Mouse (Mus musculus) midbrain, embryonic 10.5 days (tissue): ENCODE data around the gene Fst. TPM values are rescaled to one million over a fixed set of nuclear protein-coding genes. Genes with fewer than 3 reads are reported as not detected.
A peak's percentile ranks its signal among the peaks of the same experiment; 100 is the strongest.

Experiments
- DNase-seq: peaks from one replicate; pipeline ENCODE4 v3.0.0-alpha.2; 2017; ENCODE audit warnings: low spot score
- H3K27ac ChIP-seq: fragments of 300-500 bp; sonication (generic); replicated peaks from 2 replicates; pipeline ENCODE4 v1.5.1; 2016; ENCODE audit warnings: mild to moderate bottlenecking
- H3K27me3 ChIP-seq: fragments of 300-500 bp; sonication (generic); 2 replicates; pipeline ENCODE4 v1.6.1; 2016; ENCODE audit warnings: low read depth, mild to moderate bottlenecking; ENCODE audit not compliant: poor library complexity, severe bottlenecking
- H3K36me3 ChIP-seq: fragments of 300-500 bp; sonication (generic); 2 replicates; pipeline ENCODE4 v1.6.1; 2016; ENCODE audit warnings: mild to moderate bottlenecking, moderate library complexity
- H3K4me1 ChIP-seq: fragments of 300-500 bp; sonication (generic); 2 replicates; pipeline ENCODE4 v1.6.1; 2016
- H3K4me3 ChIP-seq: fragments of 300-500 bp; sonication (generic); 2 replicates; pipeline ENCODE4 v1.5.1; 2016; ENCODE audit warnings: mild to moderate bottlenecking, moderate library complexity
- H3K9me3 ChIP-seq: fragments of 300-500 bp; sonication (generic); replicated peaks from 2 replicates; pipeline ENCODE4 v1.6.1; 2016; ENCODE audit warnings: mild to moderate bottlenecking
- WGBS: fragments of 180-500 bp; shearing (Covaris S2); methylation state at CpG from one replicate; pipeline ENCODE4 v1.1.7; 2016; 5-methylcytosine and 5-hydroxymethylcytosine counted together
- polyA plus RNA-seq: library from polyadenylated mRNA; unstranded; fragments of >200 nt; fragmentation: Nextera tagmentation; extraction: Ambion mirVana; gene quantifications from 2 replicates; pipeline ENCODE4 v1.2.1, GENCODE M21; 2016

Gene Fst
- 40.5 and 43.1 TPM in 2 replicates for polyA plus RNA-seq

DNA sequence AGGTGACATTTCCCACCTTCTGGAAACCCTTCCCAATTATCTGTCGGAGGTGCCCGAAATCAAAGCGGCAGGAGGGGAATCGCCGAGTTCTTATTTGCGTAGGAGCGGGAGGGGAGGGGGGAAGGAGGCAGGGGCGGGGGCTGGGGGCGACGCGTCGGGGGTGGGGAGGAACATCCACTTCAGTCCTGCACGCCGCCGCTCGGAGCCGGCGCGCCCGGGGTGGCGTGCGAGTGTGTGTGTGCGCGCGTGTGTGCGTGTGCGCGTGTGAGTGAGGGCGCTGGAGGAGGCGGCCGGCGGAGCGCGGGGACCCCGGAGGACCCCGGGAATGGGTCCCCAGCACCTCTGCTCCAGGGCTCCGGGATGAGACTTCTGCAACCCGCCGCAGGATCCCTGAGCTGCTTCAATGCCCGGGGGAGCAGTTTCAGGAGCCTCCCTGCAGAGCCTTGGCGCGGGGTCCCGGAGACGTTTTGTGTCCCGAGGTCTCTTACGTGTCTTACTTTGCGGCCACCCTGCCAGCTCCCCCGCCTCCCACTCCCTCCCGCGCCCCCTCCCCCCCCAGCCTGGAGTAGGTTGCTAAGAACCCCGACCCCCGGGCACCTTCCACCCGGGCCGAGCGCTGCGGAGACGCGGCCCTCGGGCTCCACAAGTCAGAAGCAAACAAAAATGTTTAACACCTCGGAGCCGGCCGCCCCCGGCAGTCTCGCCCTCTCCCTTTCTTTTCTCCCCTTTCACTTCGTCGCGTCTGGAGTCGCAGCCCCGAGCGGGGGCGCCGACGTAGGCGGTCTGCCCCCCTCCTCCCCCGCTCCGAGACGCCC, at the start of gene Fst:
Fst (minus strand) TSS at position 66 of the 815 bp plus-strand sequence.
- Histone ChIP-seq H3K4me3 (peak within 1 kb of the TSS; percentile 80), H3K27me3 (peaks cover 47% of the 10 kb centered on the region), H3K27ac (peak within 1 kb of the TSS; percentile 95), H3K4me1 (peaks cover 41% of the 10 kb centered on the region), H3K9me3 (no peaks in the 10 kb centered on the region), H3K36me3 (peaks cover 16% of the 10 kb centered on the region)
- under 1% methylated on average over 75 of the region's 77 CpGs for WGBS
- DNase-seq, result peak; percentile 81

DNA sequence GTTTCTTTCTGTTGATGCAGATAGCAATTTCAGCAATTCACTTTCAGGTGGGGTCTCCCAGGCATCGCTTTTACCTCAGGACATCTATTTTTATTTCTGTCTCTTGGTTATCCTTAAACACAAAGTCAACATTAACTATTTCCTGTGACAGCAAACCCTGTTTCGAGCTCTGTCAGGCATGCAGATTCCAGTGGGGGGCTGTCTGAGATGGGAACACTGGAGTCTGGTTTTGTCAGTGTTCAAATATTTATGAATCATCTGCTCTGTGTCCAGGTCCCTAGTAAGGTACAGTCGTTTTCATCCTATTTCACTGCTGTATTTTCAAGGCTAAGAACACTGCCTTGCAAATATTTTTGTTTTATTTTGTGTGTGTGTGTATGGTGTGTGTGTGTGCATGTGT, 35.1 kb upstream of the Fst start:
- no peak for DNase-seq
- 81% methylated on average over 3 of the region's 3 CpGs for WGBS

DNA sequence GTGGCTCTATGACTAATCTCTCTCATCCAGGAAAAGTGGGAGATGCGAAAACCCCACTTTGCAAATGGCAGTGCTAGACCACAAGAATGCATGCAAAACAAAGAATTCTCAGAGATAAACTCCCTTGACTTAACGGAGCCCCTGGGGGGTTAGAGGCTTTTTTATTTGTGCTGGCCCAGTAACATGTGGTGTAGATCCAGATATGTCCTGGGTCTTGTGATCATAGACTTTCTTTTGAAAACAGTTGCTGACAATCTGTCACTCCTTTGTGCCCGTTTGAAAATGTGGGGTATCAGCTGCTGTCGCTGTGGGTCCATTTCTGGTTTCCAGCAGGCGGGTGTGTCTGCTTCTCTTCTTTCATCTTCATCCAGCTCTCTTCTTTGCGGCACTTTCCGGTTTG, 29.4 kb upstream of the Fst start:
- no peak overlapping the region for H3K27ac ChIP-seq
- no peak overlapping the region for H3K4me3 ChIP-seq
- no peaks in the 10 kb centered on the region for H3K27me3 ChIP-seq
- WGBS, result 78% methylated on average over 7 of the region's 7 CpGs
- H3K4me1 ChIP-seq, result no peaks in the 10 kb centered on the region
- DNase-seq, result no peak
- no peaks in the 10 kb centered on the region for H3K9me3 ChIP-seq
- no peaks in the 10 kb centered on the region for H3K36me3 ChIP-seq

More for the DNA sequence above, 35.1 kb upstream of the Fst start:
- no peaks in the 10 kb centered on the region for H3K9me3 ChIP-seq
- no peak overlapping the region for H3K4me3 ChIP-seq
- no peaks in the 10 kb centered on the region for H3K27me3 ChIP-seq
- H3K27ac ChIP-seq, result no peak overlapping the region
- H3K36me3 ChIP-seq, result no peaks in the 10 kb centered on the region
- no peaks in the 10 kb centered on the region for H3K4me1 ChIP-seq

DNA sequence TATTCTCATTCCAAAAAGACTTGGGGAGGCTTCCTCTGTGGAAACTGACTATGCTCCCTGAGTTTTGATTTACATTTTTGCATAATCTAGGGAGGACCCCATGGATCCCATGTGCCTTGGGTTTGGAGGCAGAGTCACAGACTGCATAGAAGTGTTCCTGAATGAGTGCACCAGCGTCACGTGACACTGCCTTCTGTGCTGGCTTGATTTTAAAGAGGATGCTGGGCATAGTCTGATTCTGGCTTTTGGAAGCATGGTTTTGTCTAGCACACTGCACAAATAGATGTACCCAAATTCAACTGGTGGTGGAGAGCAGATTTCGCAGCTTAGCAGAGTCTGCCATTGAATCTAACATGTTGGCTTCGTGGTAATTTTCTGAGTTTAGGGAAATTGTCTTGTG, 19.6 kb upstream of the Fst start:
- no peak for DNase-seq
- Histone ChIP-seq H3K4me3 (no peak overlapping the region), H3K27ac (no peak overlapping the region), H3K27me3 (no peaks in the 10 kb centered on the region), H3K9me3 (peaks cover 10% of the 10 kb centered on the region), H3K36me3 (no peaks in the 10 kb centered on the region), H3K4me1 (0 out of 2 replicates have a peak, but pooled peaks cover 3% of the 10 kb centered on the region)
- WGBS, result 91% methylated on average over 4 of the region's 4 CpGs

DNA sequence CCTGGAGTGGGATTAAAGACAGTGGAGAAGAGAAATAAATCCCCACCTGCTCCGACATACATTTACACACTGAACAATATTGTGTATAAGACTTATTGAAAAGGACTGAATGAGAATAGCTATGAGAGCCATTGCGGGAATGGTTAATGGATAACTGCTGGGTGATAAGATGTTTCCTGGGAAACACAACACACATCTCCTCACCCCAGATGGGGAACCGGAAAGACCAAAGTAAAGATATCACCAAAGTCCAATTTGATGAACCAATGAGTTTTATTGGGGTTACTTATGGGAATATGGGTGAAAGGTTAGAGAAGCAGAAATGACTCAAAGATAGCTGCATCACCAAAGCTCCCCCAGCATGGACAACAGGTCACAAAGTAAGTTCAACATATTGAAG, 11.2 kb upstream of the Fst start:
- H3K36me3 ChIP-seq, result no peaks in the 10 kb centered on the region
- WGBS, result 93% methylated on average over 3 of the region's 3 CpGs
- no peak for DNase-seq
- no peaks in the 10 kb centered on the region for H3K27me3 ChIP-seq
- no peak overlapping the region for H3K27ac ChIP-seq
- H3K4me1 ChIP-seq, result no peaks in the 10 kb centered on the region
- H3K4me3 ChIP-seq, result no peak overlapping the region
- no peaks in the 10 kb centered on the region for H3K9me3 ChIP-seq

DNA sequence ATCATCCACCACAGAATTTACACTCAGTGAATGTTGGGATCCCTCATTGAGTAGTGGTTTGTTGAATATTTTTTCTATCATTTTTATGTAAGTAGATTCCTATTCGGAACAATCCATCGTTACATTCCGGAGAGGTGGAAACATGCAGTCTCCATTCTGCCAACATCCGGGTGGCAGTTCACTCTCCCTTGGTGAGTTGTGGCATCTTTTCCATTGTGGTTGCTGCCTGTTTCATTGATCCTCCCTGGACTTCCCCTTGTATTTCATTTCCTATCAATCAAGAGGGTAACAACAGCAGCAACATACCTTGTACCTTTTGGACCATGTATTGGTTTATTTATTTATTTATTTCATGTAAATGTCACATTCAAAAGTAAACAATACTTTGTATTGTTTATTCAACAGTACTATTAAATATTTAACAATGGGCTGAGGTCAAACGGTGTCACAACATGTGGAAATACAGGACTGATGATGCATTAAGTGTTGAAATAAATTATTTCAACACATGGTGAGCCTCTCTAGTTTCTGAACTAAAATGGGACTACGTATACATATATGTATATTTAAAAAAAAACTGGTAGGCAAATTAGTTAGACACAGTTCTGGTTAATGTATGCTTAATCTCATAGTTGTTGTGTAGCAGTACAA, 7.6 kb upstream of the Fst start:
- no peak for DNase-seq
- Histone ChIP-seq H3K4me1 (no peaks in the 10 kb centered on the region), H3K9me3 (no peaks in the 10 kb centered on the region), H3K36me3 (no peaks in the 10 kb centered on the region), H3K4me3 (no peak overlapping the region), H3K27ac (no peak overlapping the region), H3K27me3 (no peaks in the 10 kb centered on the region; the same call in 1 of the 2 replicates)
- 95% methylated on average over 6 of the region's 6 CpGs for WGBS

DNA sequence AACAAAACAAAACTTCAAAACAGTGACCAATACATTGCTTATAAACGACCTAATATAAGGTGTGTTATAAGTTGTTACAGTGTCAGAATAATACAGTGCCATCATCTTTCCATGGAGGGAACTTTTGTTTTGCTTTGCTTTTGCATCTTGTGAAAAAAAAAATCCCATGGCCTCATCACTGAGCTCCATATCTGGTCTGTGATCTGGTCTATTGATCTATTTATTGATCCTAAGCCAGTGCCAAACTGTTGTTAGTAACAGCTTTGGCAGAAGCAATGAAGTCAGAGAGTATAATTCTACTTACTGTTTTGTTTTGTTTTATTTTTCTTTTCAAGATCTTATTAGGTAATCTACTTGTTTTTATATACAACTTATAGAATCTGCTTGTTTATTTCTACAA, 6.6 kb upstream of the Fst start:
- H3K4me3 ChIP-seq, result no peak overlapping the region
- no peak overlapping the region for H3K27ac ChIP-seq
- 69% methylated on average over 1 of the region's 1 CpGs for WGBS
- peaks cover 7% of the 10 kb centered on the region for H3K4me1 ChIP-seq
- no peak for DNase-seq
- no peaks in the 10 kb centered on the region for H3K9me3 ChIP-seq
- no peaks in the 10 kb centered on the region for H3K36me3 ChIP-seq
- no peaks in the 10 kb centered on the region; the same call in 1 of the 2 replicates for H3K27me3 ChIP-seq

DNA sequence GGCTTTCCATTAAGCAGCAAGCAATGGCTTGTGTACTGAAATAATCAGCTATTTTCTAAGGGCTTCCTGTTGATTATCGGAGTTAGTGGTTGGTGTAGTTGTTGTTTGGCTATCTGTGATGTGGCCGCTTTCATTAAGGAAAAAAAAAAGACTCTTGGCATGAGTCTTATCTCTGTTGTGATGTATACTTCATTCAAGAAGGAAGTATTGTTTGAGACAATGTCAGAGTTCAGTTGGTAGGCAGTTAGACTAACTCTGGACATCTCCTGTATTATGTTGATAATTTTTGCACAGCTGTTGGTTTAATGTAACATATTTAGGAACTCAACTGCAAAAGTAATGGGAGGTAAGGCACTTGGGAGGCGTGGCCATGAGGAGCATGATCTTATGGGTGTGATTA, 6.1 kb upstream of the Fst start:
- Histone ChIP-seq H3K4me1 (peaks cover 12% of the 10 kb centered on the region), H3K27ac (no peak overlapping the region), H3K4me3 (no peak overlapping the region), H3K36me3 (no peaks in the 10 kb centered on the region), H3K27me3 (no peaks in the 10 kb centered on the region; the same call in 1 of the 2 replicates), H3K9me3 (no peaks in the 10 kb centered on the region)
- no peak for DNase-seq
- WGBS, result 86% methylated on average over 3 of the region's 3 CpGs

DNA sequence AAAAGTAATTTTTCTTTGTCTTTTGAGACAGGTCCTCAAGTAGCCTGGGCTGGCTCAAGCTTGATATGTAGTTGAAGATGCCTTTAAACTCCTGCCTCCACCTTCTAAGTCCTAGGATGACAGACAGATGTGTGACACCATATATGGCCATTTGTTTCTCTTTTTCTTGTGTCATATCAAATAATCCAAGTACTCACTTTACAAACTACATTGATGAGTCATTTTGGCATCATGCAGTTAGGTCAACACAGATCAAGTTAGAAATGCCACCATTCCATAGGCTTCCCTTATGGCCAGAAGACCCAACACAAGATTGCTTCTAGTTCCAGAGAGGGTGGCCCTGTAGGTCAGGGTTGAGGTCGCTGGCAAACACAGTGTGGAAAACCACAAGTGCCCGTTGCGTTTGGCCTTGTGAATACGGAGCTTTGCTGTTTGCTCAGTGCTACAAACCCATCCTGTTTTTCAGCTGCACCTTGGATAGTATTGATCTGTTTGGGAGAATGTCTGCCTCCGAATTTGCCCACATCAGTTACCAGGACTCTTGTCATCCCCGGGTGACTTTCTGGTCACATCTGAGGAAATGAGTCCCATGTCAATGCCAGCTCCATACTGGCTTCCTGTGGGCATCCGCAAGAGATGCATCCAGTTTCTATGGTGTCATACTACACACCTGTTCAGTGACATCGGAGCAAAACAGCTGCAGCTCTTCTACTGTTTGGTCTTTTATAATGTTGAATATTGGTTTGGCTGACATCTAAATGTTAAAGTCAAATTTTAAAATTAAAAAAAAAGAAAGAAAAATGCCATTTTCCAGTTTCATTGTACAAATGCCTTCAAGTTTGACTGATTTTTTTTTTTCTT, 4.0 kb upstream of the Fst start:
- WGBS, result 91% methylated on average over 8 of the region's 8 CpGs
- Histone ChIP-seq H3K9me3 (no peaks in the 10 kb centered on the region), H3K36me3 (no peaks in the 10 kb centered on the region), H3K27ac (no peak overlapping the region), H3K4me1 (peaks cover 15% of the 10 kb centered on the region), H3K27me3 (peaks cover 15% of the 10 kb centered on the region; the same call in 1 of the 2 replicates), H3K4me3 (no peak overlapping the region)
- DNase-seq, result no peak

DNA sequence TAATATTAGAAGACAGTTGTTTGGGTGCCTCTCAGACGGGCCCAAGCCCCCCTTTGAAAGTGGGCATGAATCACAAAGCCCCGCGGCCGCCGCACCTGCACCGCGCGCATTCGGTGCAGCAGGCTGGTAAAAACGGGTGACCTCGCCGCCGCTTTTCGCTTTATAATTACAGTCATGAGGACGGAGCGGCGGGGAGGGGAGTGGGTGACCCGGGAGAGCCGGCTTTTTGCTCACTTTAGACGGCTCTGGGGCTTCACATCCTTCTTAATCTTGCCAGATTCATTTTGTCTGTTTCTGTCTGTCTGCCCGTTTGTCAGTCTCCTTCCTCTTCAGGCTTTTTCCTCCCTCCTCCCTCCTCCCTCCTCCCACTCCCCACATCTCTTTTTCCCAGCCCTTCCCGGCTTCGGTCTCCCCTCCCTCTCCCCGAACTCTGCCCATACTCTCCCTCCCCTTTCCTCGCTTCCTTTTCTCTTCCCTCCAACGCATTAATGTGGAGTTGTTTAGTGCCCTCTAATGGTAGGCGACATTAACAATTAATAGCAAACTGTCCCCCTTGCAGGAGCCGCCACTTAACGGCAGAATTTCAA, 1.6 kb upstream of the Fst start:
- H3K27me3 ChIP-seq, result peaks cover 38% of the 10 kb centered on the region
- H3K9me3 ChIP-seq, result no peaks in the 10 kb centered on the region
- WGBS, result under 1% methylated on average over 29 of the region's 29 CpGs
- H3K4me3 ChIP-seq, result peak overlapping the region; percentile 80
- peaks cover 35% of the 10 kb centered on the region for H3K4me1 ChIP-seq
- peak overlapping the region; percentile 95 for H3K27ac ChIP-seq
- peaks cover 4% of the 10 kb centered on the region for H3K36me3 ChIP-seq
- peak; percentile 84 for DNase-seq

DNA sequence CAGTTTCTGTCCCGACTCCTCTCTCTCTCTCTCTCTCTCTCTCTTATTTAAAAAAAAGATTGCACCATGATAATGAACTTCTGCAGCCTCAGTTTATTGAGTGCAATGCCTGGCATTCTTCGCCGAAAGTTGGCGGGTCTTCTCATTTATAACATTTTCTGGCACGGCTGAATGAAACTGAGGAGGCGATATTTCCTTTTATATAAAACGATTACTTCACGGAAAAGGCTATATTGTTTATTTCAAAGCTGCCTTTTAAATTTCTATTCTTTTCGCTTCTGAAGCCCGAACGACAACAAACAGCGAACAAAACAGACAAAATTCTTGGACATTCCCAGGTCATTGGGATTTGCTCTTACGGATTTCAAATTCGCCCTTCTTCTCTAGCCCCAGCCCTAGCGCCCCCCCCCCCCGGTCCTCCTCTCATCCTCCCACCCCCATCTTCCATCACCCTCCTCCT, 980 bp upstream of the Fst start:
- WGBS, result under 1% methylated on average over 16 of the region's 16 CpGs
- peak overlapping the region; percentile 95 for H3K27ac ChIP-seq
- H3K4me1 ChIP-seq, result peaks cover 41% of the 10 kb centered on the region
- H3K36me3 ChIP-seq, result peaks cover 10% of the 10 kb centered on the region
- H3K27me3 ChIP-seq, result peaks cover 45% of the 10 kb centered on the region
- H3K9me3 ChIP-seq, result no peaks in the 10 kb centered on the region
- no peak for DNase-seq
- H3K4me3 ChIP-seq, result peak overlapping the region; percentile 80

DNA sequence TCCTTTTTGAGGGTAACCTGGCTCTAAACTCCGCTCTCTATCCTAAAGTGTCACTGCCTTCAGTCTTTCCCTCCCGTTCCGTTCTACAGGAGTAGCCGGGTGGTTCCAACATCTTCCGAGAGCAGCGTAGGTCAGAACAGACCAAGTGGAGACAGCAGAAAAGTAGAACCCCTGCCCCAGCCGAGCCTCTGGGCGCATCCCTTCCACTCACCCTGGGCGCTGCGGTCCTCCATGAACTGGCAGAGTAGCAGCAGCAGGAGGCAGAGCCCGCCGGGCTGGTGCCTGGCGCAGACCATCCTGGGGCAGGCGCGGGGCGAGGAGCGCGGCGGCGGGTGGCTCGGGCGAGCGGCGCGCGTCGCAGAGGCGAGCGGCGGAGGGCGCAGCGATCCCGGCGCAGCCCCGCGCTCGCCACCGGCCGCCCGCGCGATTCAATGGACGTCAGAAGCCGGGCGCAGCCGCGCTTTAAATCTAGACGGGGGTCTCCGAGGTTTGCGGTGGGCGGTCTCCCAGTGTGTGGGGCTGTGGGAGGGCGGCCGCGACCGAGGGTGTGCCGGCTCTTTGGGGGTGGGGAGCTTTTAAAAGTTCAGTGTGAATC, 363 bp downstream of the Fst start:
- Histone ChIP-seq H3K36me3 (peaks cover 23% of the 10 kb centered on the region), H3K27ac (peak overlapping the region; percentile 95), H3K9me3 (no peaks in the 10 kb centered on the region), H3K4me3 (peak overlapping the region; percentile 80), H3K27me3 (peaks cover 47% of the 10 kb centered on the region), H3K4me1 (peaks cover 41% of the 10 kb centered on the region)
- DNase-seq, result no peak
- WGBS, result under 1% methylated on average over 56 of the region's 56 CpGs
